Mouse (Mus musculus): Measurements from ENCODE around the gene Tmem128.

The Tmem128 gene

GRCm38 (mm10) chr5:38260107-38260682 is at the start of gene Tmem128:
TSS of gene Tmem128 (plus strand) at chr5:38260185.
- DNase-seq: peak; percentile 54 to 82

- no peak for DNase-seq
Measured at GRCm38 (mm10) chr5:38211691-38212090, 48.3 kb upstream of the Tmem128 start.

GRCm38 (mm10) chr5:38213009-38213408 is 47.0 kb upstream of the Tmem128 start:
- DNase-seq: no peak

GRCm38 (mm10) chr5:38219771-38220307 is 40.1 kb upstream of the Tmem128 start:
- DNase-seq: no peak

GRCm38 (mm10) chr5:38220328-38220912 is 39.6 kb upstream of the Tmem128 start, which contains the start of the genes Zbtb49 and Lyar:
TSS of gene Zbtb49 (minus strand) at chr5:38220457.
TSS of gene Lyar (plus strand) at chr5:38220470.
- peak; percentile 92 to 95 for DNase-seq

- peak; percentile 31 to 80 for DNase-seq
Measured at GRCm38 (mm10) chr5:38235422-38235821, 24.6 kb upstream of the Tmem128 start.

GRCm38 (mm10) chr5:38236627-38237026 is 23.4 kb upstream of the Tmem128 start:
- no peak for DNase-seq

GRCm38 (mm10) chr5:38240727-38241472 is 19.1 kb upstream of the Tmem128 start:
- no peak for DNase-seq

- DNase-seq: no peak
Measured at GRCm38 (mm10) chr5:38241473-38241834, 18.5 kb upstream of the Tmem128 start.

GRCm38 (mm10) chr5:38241966-38242365 is 18.0 kb upstream of the Tmem128 start:
- DNase-seq: no peak

GRCm38 (mm10) chr5:38255195-38255594 is 4.8 kb upstream of the Tmem128 start:
- DNase-seq: no peak

GRCm38 (mm10) chr5:38255644-38256043 is 4.3 kb upstream of the Tmem128 start:
- no peak for DNase-seq

- no peak for DNase-seq
Measured at GRCm38 (mm10) chr5:38256551-38256950, 3.4 kb upstream of the Tmem128 start.

- DNase-seq: no peak
Measured at GRCm38 (mm10) chr5:38258034-38258772, 1.8 kb upstream of the Tmem128 start.

- no peak for DNase-seq
Measured at GRCm38 (mm10) chr5:38258773-38259146, 1.2 kb upstream of the Tmem128 start.

- DNase-seq: no peak
Measured at GRCm38 (mm10) chr5:38259455-38260106, 404 bp upstream of the Tmem128 start.

GRCm38 (mm10) chr5:38270942-38271341 is 11.0 kb downstream of the Tmem128 start:
- DNase-seq: no peak

GRCm38 (mm10) chr5:38273831-38274230 is 13.8 kb downstream of the Tmem128 start:
- DNase-seq: no peak

GRCm38 (mm10) chr5:38275771-38276170 is 15.8 kb downstream of the Tmem128 start, which contains the start of gene Otop1:
TSS of gene Otop1 (plus strand) at chr5:38275972.
- no peak for DNase-seq

- DNase-seq: no peak
Measured at GRCm38 (mm10) chr5:38276451-38276850, 16.5 kb downstream of the Tmem128 start.

GRCm38 (mm10) chr5:38277098-38277866 is 17.3 kb downstream of the Tmem128 start:
- no peak for DNase-seq
